Mouse (Mus musculus): ENCODE data around the gene Acox3. TPM values are rescaled to one million over a fixed set of nuclear protein-coding genes. Genes with fewer than 3 reads are reported as not detected.

Gene Acox3
- polyA plus RNA-seq, 1 experiment from 2014 or later: 13.2 TPM

GRCm38 (mm10) chr5:35623831-35624230, 41.0 kb downstream of the Acox3 start:
- Histone ChIP-seq H3K9ac (no peak overlapping the region), H3K27me3 (replicated peaks) (no peaks in the 10 kb centered on the region), H3K4me2 (replicated peaks) (no peak overlapping the region), H3K27ac (no peak overlapping the region), H3K36me3 (no peaks in the 10 kb centered on the region), H3K4me3 (replicated peaks) (no peak overlapping the region), H3K9me3 (no peaks in the 10 kb centered on the region), H3K4me1 (replicated peaks) (peaks cover 5% of the 10 kb centered on the region; the same call in 1 of the 2 replicates)
- ATAC-seq: no peak

GRCm38 (mm10) chr5:35624751-35625239, 42.0 kb downstream of the Acox3 start:
- Histone ChIP-seq H3K36me3 (no peaks in the 10 kb centered on the region), H3K27ac (peak overlapping the region; percentile 40; the same call in 1 of the 2 replicates), H3K4me3 (replicated peaks) (no peak overlapping the region), H3K4me1 (replicated peaks) (peaks cover 5% of the 10 kb centered on the region; the same call in 1 of the 2 replicates), H3K9me3 (no peaks in the 10 kb centered on the region), H3K9ac (no peak overlapping the region), H3K4me2 (replicated peaks) (no peak overlapping the region), H3K27me3 (replicated peaks) (no peaks in the 10 kb centered on the region)
- 29% methylated on average over 4 of the region's 4 CpGs for WGBS
- ATAC-seq: peak; percentile 74

- Histone ChIP-seq H3K9me3 (no peaks in the 10 kb centered on the region), H3K36me3 (no peaks in the 10 kb centered on the region), H3K4me2 (replicated peaks) (no peak overlapping the region), H3K27me3 (replicated peaks) (no peaks in the 10 kb centered on the region), H3K4me1 (replicated peaks) (peaks cover 5% of the 10 kb centered on the region; the same call in 1 of the 2 replicates), H3K4me3 (replicated peaks) (no peak overlapping the region), H3K9ac (no peak overlapping the region), H3K27ac (no peak overlapping the region)
- 82% methylated on average over 2 of the region's 2 CpGs for WGBS
- no peak for ATAC-seq
Measured at GRCm38 (mm10) chr5:35626408-35626807, 43.6 kb downstream of the Acox3 start.

GRCm38 (mm10) chr5:35627307-35627840, 44.5 kb downstream of the Acox3 start:
- Histone ChIP-seq H3K27me3 (replicated peaks) (no peaks in the 10 kb centered on the region), H3K4me2 (replicated peaks) (no peak overlapping the region), H3K4me3 (replicated peaks) (no peak overlapping the region), H3K9ac (no peak overlapping the region), H3K4me1 (replicated peaks) (peaks cover 5% of the 10 kb centered on the region; the same call in 1 of the 2 replicates), H3K36me3 (no peaks in the 10 kb centered on the region), H3K27ac (no peak overlapping the region), H3K9me3 (no peaks in the 10 kb centered on the region)
- WGBS: 61% methylated on average over 7 of the region's 7 CpGs
- no peak for ATAC-seq

GRCm38 (mm10) chr5:35628685-35629084, 45.8 kb downstream of the Acox3 start:
- WGBS: 25% methylated on average over 1 of the region's 1 CpGs
- H3K9me3 ChIP-seq: no peaks in the 10 kb centered on the region
- no peak overlapping the region for H3K4me2 ChIP-seq (replicated peaks)
- H3K4me3 ChIP-seq (replicated peaks): no peak overlapping the region
- no peak overlapping the region for H3K9ac ChIP-seq
- no peaks in the 10 kb centered on the region for H3K36me3 ChIP-seq
- no peaks in the 10 kb centered on the region for H3K27me3 ChIP-seq (replicated peaks)
- H3K4me1 ChIP-seq (replicated peaks): peaks cover 5% of the 10 kb centered on the region; the same call in 1 of the 2 replicates
- no peak overlapping the region for H3K27ac ChIP-seq
- peak; percentile 66 for ATAC-seq

GRCm38 (mm10) chr5:35629333-35629732, 46.5 kb downstream of the Acox3 start:
- Histone ChIP-seq H3K4me2 (replicated peaks) (no peak overlapping the region), H3K27ac (no peak overlapping the region), H3K9ac (no peak overlapping the region), H3K4me1 (replicated peaks) (peaks cover under 1% of the 10 kb centered on the region; the same call in 1 of the 2 replicates), H3K27me3 (replicated peaks) (no peaks in the 10 kb centered on the region), H3K9me3 (no peaks in the 10 kb centered on the region), H3K36me3 (no peaks in the 10 kb centered on the region), H3K4me3 (replicated peaks) (no peak overlapping the region)
- no peak for ATAC-seq

GRCm38 (mm10) chr5:35630706-35631105, 47.9 kb downstream of the Acox3 start:
- Histone ChIP-seq H3K9me3 (no peaks in the 10 kb centered on the region), H3K36me3 (no peaks in the 10 kb centered on the region), H3K4me1 (replicated peaks) (no peaks in the 10 kb centered on the region), H3K27ac (no peak overlapping the region), H3K9ac (no peak overlapping the region), H3K4me3 (replicated peaks) (no peak overlapping the region), H3K27me3 (replicated peaks) (no peaks in the 10 kb centered on the region), H3K4me2 (replicated peaks) (no peak overlapping the region)
- 86% methylated on average over 1 of the region's 1 CpGs for WGBS
- no peak for ATAC-seq

- Histone ChIP-seq H3K9ac (no peak overlapping the region), H3K4me1 (replicated peaks) (no peaks in the 10 kb centered on the region), H3K27me3 (replicated peaks) (no peaks in the 10 kb centered on the region), H3K27ac (no peak overlapping the region), H3K4me2 (replicated peaks) (no peak overlapping the region), H3K9me3 (no peaks in the 10 kb centered on the region), H3K36me3 (no peaks in the 10 kb centered on the region), H3K4me3 (replicated peaks) (no peak overlapping the region)
- no peak for ATAC-seq
- 81% methylated on average over 3 of the region's 3 CpGs for WGBS
Measured at GRCm38 (mm10) chr5:35631224-35631623, 48.4 kb downstream of the Acox3 start.

- no peaks in the 10 kb centered on the region for H3K4me1 ChIP-seq (replicated peaks)
- H3K4me3 ChIP-seq (replicated peaks): no peak overlapping the region
- 72% methylated on average over 5 of the region's 5 CpGs for WGBS
- no peak overlapping the region for H3K4me2 ChIP-seq (replicated peaks)
- no peaks in the 10 kb centered on the region for H3K27me3 ChIP-seq (replicated peaks)
- no peaks in the 10 kb centered on the region for H3K9me3 ChIP-seq
- ATAC-seq: no peak
- no peak overlapping the region for H3K27ac ChIP-seq
- no peaks in the 10 kb centered on the region for H3K36me3 ChIP-seq
- H3K9ac ChIP-seq: no peak overlapping the region
Measured at GRCm38 (mm10) chr5:35631755-35632154, 48.9 kb downstream of the Acox3 start.

GRCm38 (mm10) chr5:35632841-35633240, 50.0 kb downstream of the Acox3 start:
- 88% methylated on average over 6 of the region's 6 CpGs for WGBS

GRCm38 (mm10) chr5:35636016-35636415, 53.2 kb downstream of the Acox3 start:
- H3K27ac ChIP-seq: no peak overlapping the region
- no peaks in the 10 kb centered on the region for H3K9me3 ChIP-seq
- H3K9ac ChIP-seq: no peak overlapping the region
- 0 out of 2 replicates have a peak, but pooled peaks cover 2% of the 10 kb centered on the region for H3K4me1 ChIP-seq (replicated peaks)
- no peaks in the 10 kb centered on the region for H3K27me3 ChIP-seq (replicated peaks)
- H3K36me3 ChIP-seq: no peaks in the 10 kb centered on the region
- H3K4me2 ChIP-seq (replicated peaks): no peak overlapping the region
- no peak overlapping the region for H3K4me3 ChIP-seq (replicated peaks)
- WGBS: 97% methylated on average over 2 of the region's 2 CpGs
- no peak for ATAC-seq

More at GRCm38 (mm10) chr5:35632841-35633240, 50.0 kb downstream of the Acox3 start:
- no peak for ATAC-seq
- H3K27me3 ChIP-seq (replicated peaks): no peaks in the 10 kb centered on the region
- no peaks in the 10 kb centered on the region for H3K4me1 ChIP-seq (replicated peaks)
- no peak overlapping the region for H3K4me3 ChIP-seq (replicated peaks)
- no peak overlapping the region for H3K9ac ChIP-seq
- no peaks in the 10 kb centered on the region for H3K9me3 ChIP-seq
- no peak overlapping the region for H3K27ac ChIP-seq
- no peaks in the 10 kb centered on the region for H3K36me3 ChIP-seq
- H3K4me2 ChIP-seq (replicated peaks): no peak overlapping the region

- 42% methylated on average over 10 of the region's 10 CpGs for WGBS
- Histone ChIP-seq H3K27me3 (replicated peaks) (no peaks in the 10 kb centered on the region), H3K27ac (peak overlapping the region; percentile 32), H3K9ac (no peak overlapping the region), H3K4me1 (replicated peaks) (peaks cover 14% of the 10 kb centered on the region), H3K9me3 (no peaks in the 10 kb centered on the region), H3K4me3 (replicated peaks) (no peak overlapping the region), H3K36me3 (no peaks in the 10 kb centered on the region), H3K4me2 (replicated peaks) (no peak overlapping the region)
- ATAC-seq: peak; percentile 88
Measured at GRCm38 (mm10) chr5:35641961-35642584, 59.2 kb downstream of the Acox3 start.
